Mouse (Mus musculus) embryonic fibroblast, embryonic 13.5 days (primary cell): ENCODE measurements at regions not wholly inside any gene's neighbourhood (a gene's known extent, or its start where the extent isn't known, plus 50 kb on each side); places are given as distances from the start of the nearest gene placed in this dataset.

Source experiments
- CTCF ChIP-seq: IDR thresholded peaks from 2 replicates; pipeline ENCODE4 v1.5.1; 2011; ENCODE audit warnings: mild to moderate bottlenecking, control low read depth, low read length, moderate library complexity, borderline replicate concordance; ENCODE audit not compliant: insufficient read depth
- POLR2A ChIP-seq: IDR thresholded peaks from 2 replicates; pipeline ENCODE4 v1.6.1; 2011; ENCODE audit warnings: low read depth, mild to moderate bottlenecking, control low read depth, low read length, moderate library complexity

DNA sequence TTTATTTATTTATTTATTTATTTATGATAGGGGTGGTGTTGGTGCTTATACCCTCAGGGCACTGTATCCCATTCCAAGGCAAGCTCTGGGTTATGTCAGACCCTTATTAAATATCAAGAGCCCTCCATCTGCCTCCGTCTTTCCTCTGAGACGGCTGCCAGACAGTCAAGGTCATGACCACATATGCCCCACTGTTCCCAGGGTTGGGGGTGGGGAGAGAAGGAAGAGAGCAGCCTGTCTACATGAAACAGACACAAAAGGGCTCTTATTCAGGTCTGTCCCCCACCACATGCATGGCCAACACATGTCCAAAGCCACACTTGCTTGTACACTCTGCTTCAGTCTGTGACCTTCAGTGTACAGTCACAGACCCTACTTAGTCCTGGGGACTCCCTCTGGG is 632.9 kb upstream of the 3110018I06Rik start:
- TF ChIP-seq CTCF (no peak), POLR2A (no peak)
